Mouse (Mus musculus): Measurements from ENCODE around the gene Dad1. TPM values are rescaled to one million over a fixed set of nuclear protein-coding genes. Genes with fewer than 3 reads are reported as not detected.

Gene Dad1
- polyA plus RNA-seq (2015; fragmentation: Illumina TruSeq; extraction: RNeasy Lipid Tissue Mini Kit (QIAGEN cat#74804); ENCODE audit: low read depth, low replicate concordance), result 155 TPM

GRCm38 (mm10) chr14:54253741-54254291 is at the start of gene Dad1, which contains the start of gene Abhd4:
TSS of gene Dad1 (minus strand) at chr14:54254104.
TSS of gene Abhd4 (plus strand) at chr14:54254188.

GRCm38 (mm10) chr14:54284839-54285238 is 30.9 kb upstream of the Dad1 start, which contains the start of gene Olfr49:
TSS of gene Olfr49 (minus strand) at chr14:54284939.

Other genes with a start within 250 kb of the Dad1 start
- gene Abhd4, start 84 bp upstream of the Dad1 start, polyA plus RNA-seq (2015; fragmentation: Illumina TruSeq; extraction: RNeasy Lipid Tissue Mini Kit (QIAGEN cat#74804); ENCODE audit: low read depth, low replicate concordance), result 77.5 TPM
- not detected for gene Olfr49, start 30.8 kb upstream of the Dad1 start, polyA plus RNA-seq (2015; fragmentation: Illumina TruSeq; extraction: RNeasy Lipid Tissue Mini Kit (QIAGEN cat#74804); ENCODE audit: low read depth, low replicate concordance)
- 47.9 TPM for gene Oxa1l, start 106.7 kb upstream of the Dad1 start, polyA plus RNA-seq (2015; fragmentation: Illumina TruSeq; extraction: RNeasy Lipid Tissue Mini Kit (QIAGEN cat#74804); ENCODE audit: low read depth, low replicate concordance)
- gene Slc7a7, start 163.7 kb upstream of the Dad1 start, polyA plus RNA-seq (2015; fragmentation: Illumina TruSeq; extraction: RNeasy Lipid Tissue Mini Kit (QIAGEN cat#74804); ENCODE audit: low read depth, low replicate concordance), result 2.1 TPM
- 143 TPM for gene Mrpl52, start 172.8 kb upstream of the Dad1 start, polyA plus RNA-seq (2015; fragmentation: Illumina TruSeq; extraction: RNeasy Lipid Tissue Mini Kit (QIAGEN cat#74804); ENCODE audit: low read depth, low replicate concordance)
- gene Mmp14, start 177.5 kb upstream of the Dad1 start, polyA plus RNA-seq (2015; fragmentation: Illumina TruSeq; extraction: RNeasy Lipid Tissue Mini Kit (QIAGEN cat#74804); ENCODE audit: low read depth, low replicate concordance), result 11.8 TPM
- 17.0 TPM for gene Lrp10, start 210.0 kb upstream of the Dad1 start, polyA plus RNA-seq (2015; fragmentation: Illumina TruSeq; extraction: RNeasy Lipid Tissue Mini Kit (QIAGEN cat#74804); ENCODE audit: low read depth, low replicate concordance)
- 13.6 TPM for gene Rem2, start 222.0 kb upstream of the Dad1 start, polyA plus RNA-seq (2015; fragmentation: Illumina TruSeq; extraction: RNeasy Lipid Tissue Mini Kit (QIAGEN cat#74804); ENCODE audit: low read depth, low replicate concordance)

All from brain, adult 10 weeks (tissue).